Mouse (Mus musculus) C2C12 (cell line): Measurements from ENCODE around the gene Olfr573-ps1.

Experiments
- CEBPB ChIP-seq: IDR thresholded peaks from one replicate; pipeline ENCODE4 v1.6.1; 2011; ENCODE audit warnings: low read depth, mild to moderate bottlenecking, control low read depth, moderate library complexity
- CTCF ChIP-seq: IDR thresholded peaks from one replicate; pipeline ENCODE4 v1.5.1; 2011; ENCODE audit not compliant: control insufficient read depth, insufficient read depth, insufficient read length
- FOSL1 ChIP-seq: IDR thresholded peaks from one replicate; pipeline ENCODE4 v1.8.0; 2011; ENCODE audit warnings: mild to moderate bottlenecking, low read length; ENCODE audit not compliant: poor library complexity, insufficient read depth, severe bottlenecking
- MAX ChIP-seq: IDR thresholded peaks from one replicate; pipeline ENCODE4 v1.6.1; 2011; ENCODE audit warnings: mild to moderate bottlenecking, control low read depth
- MYOD1 ChIP-seq: IDR thresholded peaks from one replicate; pipeline ENCODE4 v1.6.1; 2011; ENCODE audit warnings: low read depth; ENCODE audit not compliant: control insufficient read depth, insufficient read length
- MYOG ChIP-seq: IDR thresholded peaks from one replicate; pipeline ENCODE4 v1.6.1; 2011; ENCODE audit not compliant: control insufficient read depth, insufficient read length; ENCODE audit errors: extremely low read depth

DNA sequence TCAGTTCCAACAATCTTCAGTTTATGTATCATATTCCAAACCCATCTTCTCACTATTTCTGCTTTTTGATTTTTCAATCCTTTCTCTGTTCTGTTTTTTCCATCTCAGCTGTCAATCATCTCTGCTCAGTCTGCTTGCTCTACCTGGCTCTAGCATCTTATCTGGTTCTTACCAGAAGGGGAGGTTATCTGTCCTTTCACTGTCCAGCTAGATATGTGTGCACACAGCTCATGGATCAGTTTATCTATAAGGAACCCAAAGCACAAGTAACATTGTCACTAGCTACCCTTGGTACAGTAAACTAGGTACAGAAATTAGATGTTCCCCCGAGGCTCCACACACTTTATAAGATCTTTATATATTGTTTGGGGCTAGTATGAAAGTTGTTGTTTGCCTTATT, 1.0 kb upstream of the Olfr573-ps1 start:
- no peak for TF ChIP-seq MAX
- no peak for TF ChIP-seq CTCF
- TF ChIP-seq CEBPB, result no peak
- no peak for TF ChIP-seq MYOG
- TF ChIP-seq FOSL1, result no peak
- TF ChIP-seq MYOD1, result no peak
